Mouse (Mus musculus) layer of hippocampus, postnatal 25 days (tissue): ENCODE data around the gene Snx18. TPM values are rescaled to one million over a fixed set of nuclear protein-coding genes. Genes with fewer than 3 reads are reported as not detected.

Experiments used
- DNase-seq, 2 experiments: peaks; one replicate each; pipeline ENCODE4 v3.0.0; 2022; ENCODE audit warnings: mixed read lengths in 2 of 2, low spot score in 1 of 2; ENCODE audit errors: extremely low spot score in 1 of 2
- total RNA-seq, 2 experiments: library from RNA; stranded (reverse); gene quantifications; 2 replicates each; pipeline ENCODE4 v1.2.3; 2021

Snx18 gene
- total RNA-seq, 2 experiments from 2014 or later: 22.5 to 24.2 TPM

DNA sequence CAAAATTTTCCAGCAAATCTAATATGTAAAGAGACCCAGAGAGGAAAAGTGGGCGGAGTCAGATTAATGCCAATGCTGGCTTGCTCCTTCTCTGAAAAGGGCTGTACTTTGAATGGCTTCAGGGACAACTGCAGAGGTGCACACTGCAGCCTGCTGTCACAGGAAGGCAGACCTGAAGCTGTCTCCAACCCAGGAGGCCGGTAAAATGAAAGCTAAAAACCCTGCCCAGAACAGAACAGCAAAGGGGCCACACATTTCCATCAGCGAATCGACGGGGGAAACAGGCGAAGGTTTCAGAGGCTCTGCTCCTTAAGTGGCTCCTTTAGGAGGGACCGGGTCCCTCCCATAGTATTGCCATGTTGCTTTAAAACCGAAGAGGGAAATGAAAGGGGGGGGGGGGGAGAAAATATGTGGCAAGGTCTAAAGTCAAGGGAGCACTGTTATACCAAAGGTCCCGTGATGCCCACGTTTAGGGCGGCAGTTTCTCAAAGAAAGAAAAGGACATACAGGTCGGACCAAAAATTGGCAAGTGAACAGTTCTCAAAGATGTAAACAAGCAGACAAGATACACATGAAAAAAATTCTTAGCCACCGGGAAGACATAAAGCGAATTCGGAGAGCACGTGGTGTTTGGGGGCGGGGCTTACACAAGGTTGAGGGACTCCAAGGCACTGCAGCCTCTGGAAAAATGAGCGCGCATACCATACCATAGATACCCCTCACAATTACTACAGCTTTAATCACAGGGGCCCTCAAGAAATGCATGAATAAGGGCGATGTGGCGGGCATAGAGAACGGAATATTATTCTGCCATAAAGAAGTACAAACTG lies 18.4 kb downstream of the Snx18 start:
- DNase-seq: no peak

DNA sequence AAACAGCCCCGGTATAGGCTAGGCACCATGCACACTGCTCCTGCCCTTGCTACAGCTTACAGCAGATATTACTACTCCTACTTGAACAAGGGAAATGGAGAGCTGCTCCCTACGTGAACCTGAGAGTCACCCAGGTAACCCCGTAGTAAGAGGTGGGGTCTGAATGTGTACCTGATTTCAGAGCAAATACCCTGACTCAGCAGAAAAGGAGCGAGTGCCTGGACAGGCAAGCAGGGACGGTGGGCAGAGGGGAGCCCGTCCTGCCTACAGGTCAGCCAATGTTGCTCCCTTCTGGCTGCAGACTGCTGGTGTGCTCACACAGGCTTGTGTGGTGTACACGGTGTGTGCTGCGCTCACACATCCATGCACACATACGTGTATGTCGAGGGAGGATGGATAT lies 20.7 kb downstream of the Snx18 start:
- DNase-seq: no peak

DNA sequence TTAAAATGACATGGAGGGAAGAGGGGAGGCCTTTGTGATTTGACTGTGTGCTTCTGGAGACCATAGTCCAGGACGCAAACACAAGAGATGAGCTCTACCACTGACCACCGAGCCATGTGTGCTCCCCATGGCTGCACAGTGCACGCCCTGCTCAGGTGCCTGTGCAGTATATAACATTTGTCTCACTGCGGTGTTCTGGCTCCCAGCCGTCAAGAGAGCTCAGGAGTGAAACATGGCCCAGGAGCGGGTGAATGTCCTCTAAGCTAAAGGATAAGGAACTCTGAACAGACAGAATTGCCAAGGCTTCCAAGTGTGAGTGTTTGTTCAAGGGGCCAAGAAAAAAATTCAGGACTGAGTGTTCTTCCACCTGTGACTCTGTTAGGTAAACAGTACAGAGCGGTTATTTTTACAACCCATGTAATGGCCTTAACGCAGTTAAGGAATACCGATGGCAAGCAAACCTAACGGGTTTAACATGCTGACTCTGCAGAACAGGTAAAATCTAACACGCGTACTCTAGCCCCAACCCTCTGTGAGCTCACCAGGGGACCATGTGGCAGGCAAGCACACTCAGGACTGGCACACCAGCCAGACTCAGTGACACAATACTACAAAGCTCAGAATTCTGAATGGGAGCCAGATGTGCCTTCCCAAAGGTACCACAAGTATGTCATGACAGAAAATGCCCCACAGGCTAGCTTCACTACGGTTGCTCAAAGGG lies 21.4 kb downstream of the Snx18 start:
- no peak for DNase-seq

DNA sequence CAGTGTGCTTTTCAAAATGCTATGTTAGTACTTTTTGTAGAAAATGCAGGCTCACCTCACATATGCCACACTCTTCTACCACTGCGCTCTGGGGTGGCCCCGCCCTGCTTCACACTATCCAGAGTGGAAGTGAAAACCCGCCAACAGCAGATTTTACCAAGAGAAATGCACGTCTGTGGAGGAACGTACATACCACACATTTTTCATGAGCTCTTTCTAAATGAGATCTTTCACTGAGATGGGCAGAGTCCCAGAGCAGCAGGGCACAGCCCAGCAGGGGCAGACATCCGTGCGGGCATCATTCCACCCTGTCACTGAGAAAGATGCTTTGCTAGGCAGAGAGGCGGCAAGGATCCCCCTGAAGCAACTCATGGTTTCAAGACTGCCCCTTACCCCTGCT lies 22.4 kb downstream of the Snx18 start:
- no peak for DNase-seq

DNA sequence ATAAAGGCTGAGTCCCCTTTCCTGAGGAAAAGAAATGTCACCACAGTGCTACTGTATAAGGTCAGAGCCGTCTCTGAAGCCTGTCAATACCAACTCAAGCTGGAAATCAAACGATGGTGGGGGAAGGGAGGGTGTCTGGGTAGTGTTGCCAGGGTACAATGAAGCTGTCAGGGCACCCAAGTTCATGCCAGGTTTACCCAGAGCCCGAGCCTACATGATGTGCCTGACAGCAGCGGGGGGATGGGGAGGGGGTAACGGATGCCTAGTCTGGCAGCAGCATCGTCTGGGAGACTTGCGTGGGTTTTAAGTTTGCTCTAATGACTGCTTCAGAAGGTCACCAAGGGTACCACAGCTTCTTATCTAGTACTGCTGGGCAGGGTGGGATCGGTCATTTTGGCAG lies 23.1 kb downstream of the Snx18 start:
- no peak for DNase-seq

DNA sequence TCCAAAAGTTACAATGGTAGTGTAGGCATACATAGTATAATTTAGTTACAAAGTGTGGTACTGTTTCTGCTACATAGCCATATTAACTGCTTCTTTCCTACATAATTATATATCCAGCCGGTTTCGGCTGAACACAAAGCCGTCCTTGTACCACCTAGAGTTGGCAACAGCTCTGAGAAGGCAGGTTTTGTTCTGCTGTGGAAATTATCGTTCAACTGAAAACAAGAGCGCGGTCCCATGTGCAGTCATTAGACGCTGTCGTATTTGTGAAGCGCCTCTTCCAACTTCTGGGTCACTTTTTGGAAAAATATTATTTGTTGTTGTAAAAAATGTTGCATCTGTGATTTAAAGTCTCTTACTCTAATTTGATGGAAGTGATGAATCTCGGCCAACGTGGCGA lies 24.0 kb downstream of the Snx18 start:
- DNase-seq: no peak

DNA sequence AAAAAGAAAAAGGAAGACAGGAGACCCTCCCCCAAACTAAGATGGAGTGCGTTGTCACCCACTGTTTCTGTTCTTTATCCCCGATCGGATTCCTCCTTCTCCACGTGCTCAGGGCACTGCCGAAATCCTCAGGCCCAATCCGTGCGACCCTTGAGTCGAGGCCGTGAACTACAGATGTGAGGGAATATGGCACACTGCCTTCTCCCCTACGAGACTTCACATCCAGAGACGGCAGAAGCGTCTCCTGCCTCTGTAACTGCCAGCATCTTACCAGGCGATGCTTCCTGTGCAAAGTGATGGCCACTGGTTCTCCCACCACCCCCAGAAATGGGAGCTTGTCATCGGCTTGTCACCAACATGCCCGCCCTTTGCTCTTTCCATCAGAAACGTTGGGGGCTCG lies 24.7 kb downstream of the Snx18 start:
- DNase-seq: no peak

DNA sequence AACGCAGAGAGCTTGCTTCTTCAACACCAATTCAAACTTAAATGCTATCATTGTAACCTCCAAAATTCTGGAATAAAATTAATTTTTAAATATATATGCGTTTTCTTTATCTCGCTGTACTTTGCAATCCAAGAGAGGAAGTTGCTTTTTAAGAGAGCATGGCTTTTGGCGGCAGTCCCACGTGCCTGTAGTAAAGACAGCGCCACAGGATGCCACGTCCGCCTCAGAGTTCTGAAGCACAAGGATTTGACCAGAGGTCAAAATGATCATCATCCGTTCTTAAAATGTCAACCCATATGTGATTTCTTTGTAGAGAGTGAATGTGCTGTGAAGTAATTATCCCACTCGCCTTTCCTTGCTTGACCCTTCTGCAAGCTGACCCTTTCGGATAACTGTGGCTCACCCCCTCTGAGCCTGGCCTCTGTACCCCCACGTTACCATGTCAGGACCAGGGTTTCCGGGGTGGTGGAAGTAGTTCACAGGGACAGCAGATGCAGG lies 25.6 kb downstream of the Snx18 start:
- no peak for DNase-seq

DNA sequence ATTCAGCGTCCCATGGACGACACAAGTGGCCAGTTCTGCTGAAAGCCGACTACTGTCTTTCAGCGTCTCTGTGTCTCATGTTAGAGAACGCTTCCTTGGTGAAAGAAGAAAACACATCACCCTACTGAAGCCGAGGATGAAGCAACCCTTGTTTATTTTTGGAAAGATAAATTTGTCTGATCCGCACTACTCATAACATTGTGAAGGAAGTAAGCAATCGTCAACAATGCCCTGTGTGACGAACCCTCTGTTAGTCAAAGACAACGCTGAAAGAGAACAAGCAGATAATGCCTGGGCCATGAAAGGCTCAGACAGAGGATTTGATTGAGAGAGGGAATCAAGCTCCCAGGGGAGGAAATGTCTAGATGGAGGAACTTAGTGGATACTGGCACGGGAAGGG lies 27.0 kb downstream of the Snx18 start:
- no peak for DNase-seq

DNA sequence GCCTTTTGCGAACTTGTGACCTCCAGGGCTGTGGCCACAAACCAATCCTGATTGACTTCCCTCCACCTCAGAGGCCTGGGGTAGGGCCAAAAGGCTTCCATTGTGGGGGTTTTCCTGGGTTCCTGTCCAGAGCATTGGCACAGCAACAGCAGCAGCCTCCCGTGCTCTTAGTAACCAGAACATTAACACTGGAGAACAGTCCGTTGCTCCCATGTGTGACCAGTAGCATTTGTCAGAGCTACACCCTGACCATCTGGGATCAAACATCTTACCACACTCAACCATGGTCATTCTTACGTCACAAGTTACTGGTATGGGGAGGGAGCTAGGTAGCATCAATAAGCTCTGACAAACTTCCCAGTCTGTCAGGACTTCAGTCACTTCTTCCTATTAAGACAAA lies 28.1 kb downstream of the Snx18 start:
- no peak for DNase-seq

DNA sequence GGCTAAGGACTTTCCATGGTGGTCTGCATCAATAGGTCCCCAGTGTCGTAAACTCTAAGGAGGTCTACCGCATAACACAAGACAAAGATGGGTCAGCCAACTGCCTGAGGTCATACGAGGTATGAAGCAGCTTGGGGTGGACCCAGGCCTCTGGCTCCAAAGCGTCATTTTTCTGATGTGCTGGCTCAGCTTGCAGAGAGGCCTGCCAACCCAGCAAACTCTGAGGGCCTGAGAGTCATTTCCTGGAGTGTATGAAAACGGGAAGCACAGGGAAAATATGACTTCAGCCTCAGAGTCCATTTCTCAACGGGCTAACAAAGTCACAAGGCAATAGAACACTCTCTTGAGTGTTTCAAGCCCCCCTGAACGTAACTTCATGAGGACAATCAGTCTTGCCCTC lies 28.9 kb downstream of the Snx18 start:
- no peak for DNase-seq

DNA sequence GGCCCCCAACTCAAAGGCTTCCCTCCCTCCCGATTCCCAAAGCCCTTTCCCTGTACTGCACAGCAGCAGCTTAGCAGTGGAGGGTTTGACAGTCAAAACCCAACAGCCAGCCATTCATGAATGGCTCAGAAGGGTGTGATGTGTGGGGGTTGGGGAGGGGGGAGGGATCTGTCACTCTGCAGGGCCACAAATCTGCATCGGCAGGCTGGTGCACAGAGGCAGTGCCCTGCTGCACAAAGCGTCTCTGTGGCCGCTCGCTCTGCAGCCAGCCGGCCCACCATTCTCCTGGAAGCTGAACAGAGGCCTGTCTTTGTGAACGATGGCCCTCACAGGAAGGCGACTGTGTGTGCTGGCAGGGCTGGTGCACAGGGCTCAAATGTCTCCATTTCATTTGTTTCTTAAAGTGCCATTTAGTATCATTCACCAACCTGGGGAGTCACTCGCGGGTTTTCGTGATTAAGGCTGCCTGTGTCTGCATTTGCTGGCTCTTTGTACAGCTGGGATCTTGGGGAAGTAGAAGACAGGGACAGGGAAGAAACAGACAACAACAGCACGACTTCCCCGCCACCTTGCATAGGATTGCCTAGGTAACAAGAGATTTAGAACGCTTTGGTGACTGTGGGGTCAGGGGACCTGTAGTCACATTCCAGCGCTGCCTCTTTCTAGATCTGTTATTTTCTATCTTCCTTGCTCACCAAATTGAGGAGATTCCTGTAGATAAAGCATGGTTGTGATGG lies 31.0 kb downstream of the Snx18 start:
- DNase-seq: peak in 1 of 2 experiments; percentile 29

DNA sequence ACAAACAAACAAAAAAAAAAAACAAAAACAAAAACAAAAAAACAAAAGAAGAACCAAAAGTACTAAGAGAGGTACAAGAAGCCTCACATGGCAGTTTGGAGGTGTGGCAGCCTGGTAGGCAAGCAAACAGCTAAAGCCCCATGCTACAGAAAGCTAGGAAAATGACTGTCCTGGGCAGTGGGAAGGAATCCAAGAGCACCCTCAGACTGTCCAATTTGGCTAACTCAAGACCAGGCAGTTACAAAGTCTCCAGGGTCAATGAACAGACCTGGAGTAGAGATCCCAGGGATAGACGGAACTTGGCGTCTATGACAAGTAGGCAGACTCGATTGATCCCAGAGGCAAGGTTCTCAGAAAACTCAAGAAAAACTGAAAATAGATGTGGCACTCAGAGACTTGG lies 32.8 kb downstream of the Snx18 start:
- no peak for DNase-seq

DNA sequence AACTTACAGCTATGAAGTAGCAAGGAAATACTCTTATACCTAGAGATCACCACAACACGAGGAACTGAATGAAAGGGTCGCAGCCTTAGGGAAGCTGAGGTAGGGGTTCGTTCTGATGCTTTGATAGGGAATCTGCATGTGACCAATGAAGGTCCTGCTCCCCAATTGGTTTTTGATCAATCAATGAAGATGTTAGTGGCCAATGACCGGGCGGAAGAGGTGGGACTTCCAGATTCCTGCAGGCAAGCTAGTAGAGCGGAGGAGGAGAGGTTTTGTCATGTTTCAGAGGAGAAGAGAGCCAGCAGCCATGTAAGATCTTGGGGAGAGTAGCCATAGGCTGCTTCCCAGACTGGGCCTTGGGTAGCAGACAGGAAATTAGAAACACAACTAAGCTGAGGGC lies 33.9 kb downstream of the Snx18 start:
- DNase-seq: no peak

DNA sequence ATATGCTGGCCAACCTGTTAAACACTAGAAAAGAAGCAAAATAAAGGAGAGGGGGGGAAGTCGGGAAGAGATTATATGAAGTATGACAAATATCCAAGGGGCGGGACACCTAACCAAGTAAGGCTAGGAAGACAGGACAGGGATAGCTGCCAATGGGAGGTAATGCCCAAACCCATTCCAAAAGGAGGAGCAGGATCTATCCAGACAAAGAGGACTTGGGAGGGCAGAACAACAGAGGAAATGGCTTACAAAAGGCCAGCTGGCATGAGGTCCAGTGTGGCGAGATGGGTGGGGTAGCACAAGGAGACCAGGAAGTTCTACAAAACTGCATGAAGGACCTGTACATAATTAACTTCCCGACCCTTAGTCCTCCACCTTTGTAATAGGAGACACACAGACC lies 34.8 kb downstream of the Snx18 start:
- no peak for DNase-seq

DNA sequence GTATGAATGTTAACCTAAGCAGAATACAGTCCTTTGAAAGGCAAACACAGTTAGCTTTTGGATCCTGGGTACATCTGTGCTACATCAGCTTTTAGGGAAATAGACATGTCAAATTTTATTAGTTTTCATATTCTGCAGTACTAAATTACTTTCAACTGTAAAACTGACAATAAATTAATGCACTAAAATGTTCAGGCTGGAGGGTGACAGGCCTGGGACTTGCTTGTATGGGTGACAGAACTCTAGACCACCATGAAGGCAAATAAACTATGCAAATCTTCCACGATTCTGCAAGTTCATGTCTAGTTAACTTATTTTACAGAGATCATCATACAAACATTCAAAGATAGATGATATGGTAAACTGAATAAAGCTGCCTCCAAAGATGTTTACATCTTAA lies 36.3 kb downstream of the Snx18 start:
- no peak for DNase-seq

DNA sequence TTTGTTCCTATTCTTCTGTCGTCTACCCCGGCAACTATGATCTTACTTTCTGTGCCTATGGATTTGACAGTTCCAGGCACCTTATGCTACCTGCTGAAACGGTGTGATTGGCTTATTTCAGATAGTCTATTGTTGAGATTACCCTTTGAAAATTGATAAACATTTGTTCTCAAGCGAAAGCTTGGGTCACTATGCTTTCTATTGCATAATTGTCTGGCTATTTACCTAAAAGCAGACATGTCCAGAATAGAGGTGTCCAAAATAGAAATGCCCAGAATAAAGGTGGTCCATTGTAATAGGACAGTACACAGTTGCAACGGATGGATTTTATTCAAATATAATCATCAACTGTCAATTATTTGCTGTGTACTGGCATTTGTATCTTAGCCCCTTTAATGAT lies 36.9 kb downstream of the Snx18 start:
- DNase-seq: no peak

DNA sequence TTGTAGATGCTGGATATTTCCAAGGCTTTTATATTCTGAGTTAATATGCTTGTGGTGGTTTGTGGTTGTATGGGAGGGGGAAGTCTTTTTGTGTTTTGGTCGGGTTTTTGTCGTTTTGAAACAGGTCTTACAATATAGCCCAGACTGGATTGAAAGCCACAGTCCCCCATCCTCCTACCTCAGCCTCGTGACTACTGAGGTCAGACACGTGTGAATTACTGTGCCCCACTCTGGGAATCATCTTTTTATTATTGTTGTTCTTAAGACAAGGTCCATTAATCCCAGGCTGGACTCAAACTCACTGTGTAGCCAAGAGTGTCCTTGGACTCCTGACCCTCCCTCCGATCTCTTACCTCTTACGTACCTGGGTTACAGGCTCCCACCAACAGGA lies 38.0 kb downstream of the Snx18 start:
- no peak for DNase-seq

DNA sequence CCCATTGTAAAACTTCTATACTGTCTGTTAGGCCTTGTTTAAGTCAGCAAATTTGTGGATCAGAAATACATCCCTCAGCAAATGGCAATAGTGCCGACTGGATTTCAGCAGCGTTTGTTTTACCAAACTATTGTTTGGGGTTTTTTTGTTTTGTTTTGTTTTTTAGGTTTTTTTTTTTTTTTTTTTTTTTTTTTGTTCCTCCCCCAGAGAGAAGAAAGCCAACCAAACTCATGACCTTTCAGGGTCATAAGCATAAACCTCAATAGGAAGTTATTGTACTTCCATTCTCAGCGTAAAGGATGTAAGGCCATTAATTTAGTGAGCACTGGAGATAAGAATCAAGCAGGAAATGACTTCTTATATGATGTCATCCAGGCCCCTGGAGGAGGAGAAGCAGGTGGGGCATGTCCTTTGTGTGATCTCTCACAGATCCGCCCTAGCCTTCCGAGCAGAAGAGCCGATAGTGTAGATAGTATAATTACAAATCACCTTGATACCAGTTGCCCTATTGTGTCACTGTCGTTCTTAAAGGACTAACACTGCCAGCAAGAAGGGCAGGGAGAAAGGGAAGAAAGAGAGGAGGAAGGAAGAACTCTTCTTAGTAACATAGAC lies 38.5 kb downstream of the Snx18 start:
- DNase-seq: no peak

DNA sequence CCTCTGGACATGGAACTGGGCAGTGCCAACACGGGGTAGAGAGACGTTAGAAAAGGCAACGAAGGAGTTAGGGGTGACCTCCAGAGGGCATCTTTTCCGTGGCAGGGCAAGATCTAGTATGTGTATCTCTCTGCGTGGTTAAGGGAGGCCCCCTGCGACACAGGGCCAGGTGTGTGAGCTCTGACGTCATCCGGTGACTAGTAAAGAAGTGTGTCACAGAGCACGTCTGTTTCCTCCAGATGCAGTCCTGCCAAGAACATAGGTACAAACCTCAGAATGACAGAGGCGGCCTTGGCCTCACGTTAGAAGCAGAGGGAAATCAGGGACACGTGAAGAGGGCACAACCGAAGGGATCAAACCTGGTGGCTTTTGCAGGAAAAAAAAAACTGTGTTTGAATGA lies 44.1 kb downstream of the Snx18 start:
- DNase-seq: no peak

DNA sequence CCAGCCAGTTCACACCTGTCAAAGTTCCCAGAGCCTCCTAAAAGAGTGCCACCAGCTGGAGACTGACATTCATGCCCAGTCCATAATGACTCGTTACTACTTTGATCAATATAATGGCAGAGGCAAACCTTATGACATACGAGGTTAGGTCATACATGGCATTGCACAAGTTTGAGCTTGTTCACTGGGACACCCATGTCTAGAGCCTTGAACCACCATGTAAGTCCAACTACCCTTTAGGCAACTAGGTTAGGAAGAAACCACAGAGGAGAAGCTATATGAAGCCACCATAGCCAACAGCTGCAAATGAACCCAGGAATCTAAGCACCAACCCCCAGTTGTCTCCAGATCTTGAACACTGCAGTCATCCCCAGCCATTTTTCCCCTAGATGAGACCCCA lies 45.0 kb downstream of the Snx18 start:
- no peak for DNase-seq
